Mouse (Mus musculus) erythroblast, embryonic 14.5 days (primary cell): ENCODE data around the gene Ngdn. TPM values are rescaled to one million over a fixed set of nuclear protein-coding genes. Genes with fewer than 3 reads are reported as not detected.

Source experiments
- H3K27me3 ChIP-seq: 2 replicates; pipeline ENCODE4 v1.6.1; 2012; ENCODE audit warnings: inconsistent platforms; ENCODE audit not compliant: control insufficient read depth
- H3K36me3 ChIP-seq: 2 replicates; pipeline ENCODE4 v1.6.1; 2012; ENCODE audit warnings: mild to moderate bottlenecking, inconsistent platforms; ENCODE audit not compliant: control insufficient read depth
- H3K4me1 ChIP-seq: 2 replicates; pipeline ENCODE4 v1.6.1; 2012; ENCODE audit warnings: inconsistent platforms; ENCODE audit not compliant: control insufficient read depth
- H3K4me3 ChIP-seq: replicated peaks from 2 replicates; pipeline ENCODE3; 2012; ENCODE audit warnings: moderate library complexity, mild to moderate bottlenecking, inconsistent platforms
- H3K9me3 ChIP-seq: 2 replicates; pipeline ENCODE4 v1.6.1; 2012; ENCODE audit warnings: low read length, inconsistent platforms, mixed read lengths; ENCODE audit not compliant: control insufficient read depth
- GATA1 ChIP-seq: IDR thresholded peaks from 2 replicates; pipeline ENCODE4 v1.6.1; 2012; ENCODE audit warnings: low read length, inconsistent platforms, mixed read lengths
- TAL1 ChIP-seq: IDR thresholded peaks from 3 replicates; pipeline ENCODE4 v1.6.1; 2012; ENCODE audit warnings: low read length, inconsistent platforms, mixed read lengths
- polyA plus RNA-seq: library from polyadenylated mRNA; stranded (reverse); fragments of >175 nt; gene quantifications from 2 replicates; pipeline ENCODE4 v1.2.3, GENCODE M21; 2012

Ngdn gene
- polyA plus RNA-seq, 1 experiment = 3.1 TPM

DNA sequence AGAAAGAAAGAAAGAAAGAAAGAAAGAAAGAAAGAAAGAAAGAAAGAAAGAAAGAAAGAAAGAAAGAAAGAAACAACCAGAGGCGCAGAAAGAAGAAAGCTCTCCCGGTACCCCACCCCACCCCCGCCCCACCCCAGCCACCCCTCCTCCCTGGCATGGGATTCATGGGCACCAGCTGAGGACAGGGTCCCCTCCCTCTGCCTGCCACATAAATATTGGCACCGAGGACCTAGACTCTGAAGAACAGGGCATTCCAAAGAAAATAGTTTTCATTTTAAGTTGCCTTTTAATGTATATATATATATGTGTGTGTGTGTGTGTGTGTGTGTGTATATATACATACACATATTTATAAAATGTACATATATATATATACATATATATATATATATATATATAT lies 37.8 kb downstream of the Ngdn start:
- TF ChIP-seq GATA1 (no peak), TAL1 (no peak)

DNA sequence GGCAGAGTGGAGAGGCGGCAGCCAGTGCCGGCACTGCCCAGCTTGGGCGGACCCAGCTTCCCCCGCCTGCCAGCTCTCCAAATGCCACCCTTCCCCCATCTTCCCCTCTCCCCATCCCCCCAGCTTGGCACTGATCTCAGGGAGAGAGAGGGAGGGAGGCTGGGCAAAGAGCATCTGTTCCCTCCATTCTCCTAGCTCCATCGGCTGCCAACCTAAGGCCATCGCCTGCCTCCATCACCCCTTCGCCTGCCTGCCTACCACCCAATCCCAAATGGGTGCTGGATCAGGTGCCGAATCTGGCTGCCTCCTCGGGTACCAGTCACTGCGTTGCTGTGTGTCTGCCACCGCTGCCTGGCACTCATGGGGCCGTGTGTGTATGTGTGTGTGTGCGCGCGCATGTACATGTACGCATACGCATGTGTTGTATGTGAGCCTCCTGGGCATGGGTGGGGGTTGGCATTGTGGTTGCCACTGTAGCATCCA lies 38.5 kb downstream of the Ngdn start:
- no peak overlapping the region for H3K4me3 ChIP-seq
- H3K4me1 ChIP-seq = peaks cover 26% of the 10 kb centered on the region
- H3K36me3 ChIP-seq = no peaks in the 10 kb centered on the region
- TF ChIP-seq TAL1 (no peak), GATA1 (no peak)
- no peaks in the 10 kb centered on the region for H3K9me3 ChIP-seq
- peaks cover 19% of the 10 kb centered on the region for H3K27me3 ChIP-seq

More for the DNA sequence above, 37.8 kb downstream of the Ngdn start:
- Histone ChIP-seq H3K9me3 (no peaks in the 10 kb centered on the region), H3K36me3 (no peaks in the 10 kb centered on the region), H3K4me3 (no peak overlapping the region), H3K27me3 (peaks cover 19% of the 10 kb centered on the region), H3K4me1 (peaks cover 19% of the 10 kb centered on the region)

DNA sequence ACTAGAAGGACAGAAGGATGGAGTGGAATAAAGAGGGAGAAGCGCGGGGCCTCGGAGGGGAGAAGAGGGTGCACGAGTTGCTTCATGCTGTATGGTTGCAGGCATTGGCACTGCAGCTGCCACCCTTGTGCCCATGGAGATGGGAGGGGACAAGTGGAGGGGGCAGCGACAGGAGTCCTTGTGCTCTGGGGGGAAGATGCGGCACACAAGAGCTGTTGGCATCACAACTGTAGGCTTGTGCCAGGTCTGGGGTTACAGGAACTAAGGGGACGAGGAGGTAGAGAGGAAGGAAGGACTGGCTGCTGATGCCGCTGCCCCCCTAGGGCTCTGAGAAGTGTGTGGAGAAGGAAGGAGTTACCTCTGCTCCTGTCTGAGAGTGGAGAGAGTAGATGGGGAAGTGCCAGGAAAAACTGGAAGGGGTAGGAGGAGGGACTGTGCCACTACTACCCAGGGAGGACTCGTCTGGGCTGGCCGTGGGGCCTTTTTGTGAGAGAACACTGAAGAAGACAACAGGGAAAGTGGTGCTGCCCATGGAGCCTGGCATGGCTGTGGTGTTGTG lies 39.0 kb downstream of the Ngdn start:
- Histone ChIP-seq H3K4me3 (no peak overlapping the region), H3K4me1 (peaks cover 32% of the 10 kb centered on the region), H3K9me3 (no peaks in the 10 kb centered on the region), H3K27me3 (peaks cover 17% of the 10 kb centered on the region), H3K36me3 (no peaks in the 10 kb centered on the region)
- TF ChIP-seq GATA1 = no peak
- TF ChIP-seq TAL1 = no peak

DNA sequence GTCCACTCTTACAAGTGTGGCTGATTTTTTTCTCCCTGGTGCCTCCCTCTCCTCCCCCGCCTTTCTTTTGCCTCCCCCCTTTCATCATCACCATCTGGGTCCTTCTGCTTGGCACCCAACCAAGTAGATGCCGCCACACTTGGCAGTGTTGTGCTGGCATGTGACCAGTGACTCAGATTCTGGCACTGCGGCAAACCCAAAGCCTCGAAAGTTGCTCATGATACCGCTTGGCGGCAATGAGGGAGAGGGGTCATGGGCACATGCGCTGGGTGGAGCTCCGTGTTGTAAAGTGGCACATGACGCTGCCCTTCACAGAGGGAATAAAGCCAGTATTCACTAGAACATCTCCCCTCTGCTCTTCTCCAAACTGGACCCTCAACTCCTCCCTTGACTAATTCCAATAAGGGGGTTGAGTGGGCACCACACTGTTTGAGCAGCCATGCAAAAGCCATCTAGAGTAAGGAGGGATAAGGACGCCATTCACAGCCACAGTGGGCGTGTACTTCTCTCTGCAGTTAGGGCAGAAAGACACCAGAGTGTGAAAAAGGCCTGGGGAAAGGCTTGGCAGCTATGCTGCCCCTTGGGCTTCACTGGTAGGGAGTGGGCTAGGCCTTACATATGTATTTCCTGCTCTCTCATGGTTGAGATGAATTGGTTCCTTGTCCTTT lies 40.0 kb downstream of the Ngdn start:
- Histone ChIP-seq H3K27me3 (peaks cover 12% of the 10 kb centered on the region), H3K9me3 (no peaks in the 10 kb centered on the region), H3K4me3 (no peak overlapping the region), H3K4me1 (peaks cover 40% of the 10 kb centered on the region), H3K36me3 (no peaks in the 10 kb centered on the region)
- no peak for TF ChIP-seq TAL1

DNA sequence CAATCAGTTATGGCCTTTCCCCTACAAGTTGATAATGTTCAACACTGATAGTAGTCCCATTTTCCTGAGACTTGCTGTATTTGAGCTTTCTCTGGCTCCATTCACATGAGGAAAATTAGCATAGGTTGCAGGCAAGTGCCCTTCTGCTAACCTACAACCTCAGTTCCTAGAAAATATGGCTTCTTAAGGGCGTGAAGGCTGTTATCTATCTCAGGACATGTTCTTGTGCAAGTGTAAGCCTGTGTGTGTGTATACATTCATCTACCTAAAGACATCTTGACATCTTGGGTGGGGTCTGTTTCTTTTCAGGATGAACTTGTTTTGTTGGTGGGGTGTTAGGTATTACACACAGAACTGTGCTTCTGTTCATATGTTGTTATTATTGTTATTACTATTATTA lies 43.8 kb downstream of the Ngdn start:
- no peak overlapping the region for H3K4me3 ChIP-seq
- TF ChIP-seq GATA1 (no peak), TAL1 (no peak)
- peaks cover 77% of the 10 kb centered on the region for H3K4me1 ChIP-seq
- no peaks in the 10 kb centered on the region for H3K9me3 ChIP-seq
- peaks cover 9% of the 10 kb centered on the region for H3K36me3 ChIP-seq
- H3K27me3 ChIP-seq = peaks cover under 1% of the 10 kb centered on the region

DNA sequence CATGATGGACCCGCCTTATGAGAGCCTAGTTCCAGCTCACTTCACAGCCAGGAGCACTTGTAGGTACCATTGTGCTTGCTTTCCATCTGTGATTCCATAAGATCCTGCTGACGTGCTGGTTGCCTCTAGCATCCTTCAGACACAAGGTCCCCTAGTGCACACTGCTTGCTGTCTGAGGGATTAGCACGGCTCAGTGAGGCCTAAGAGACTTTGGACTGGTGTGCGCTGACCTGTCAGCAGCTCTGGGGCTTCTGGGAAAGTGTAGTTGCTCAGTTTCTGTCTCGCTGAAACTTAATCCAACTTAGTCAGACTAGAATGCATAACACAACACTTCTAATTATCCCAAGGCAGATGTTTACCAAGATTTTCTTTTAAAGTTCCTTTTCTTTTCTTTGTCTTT lies 44.7 kb downstream of the Ngdn start:
- Histone ChIP-seq H3K4me3 (no peak overlapping the region), H3K36me3 (peaks cover 19% of the 10 kb centered on the region), H3K4me1 (peaks cover 86% of the 10 kb centered on the region), H3K27me3 (no peaks in the 10 kb centered on the region), H3K9me3 (no peaks in the 10 kb centered on the region)
- TF ChIP-seq GATA1 (no peak), TAL1 (no peak)

DNA sequence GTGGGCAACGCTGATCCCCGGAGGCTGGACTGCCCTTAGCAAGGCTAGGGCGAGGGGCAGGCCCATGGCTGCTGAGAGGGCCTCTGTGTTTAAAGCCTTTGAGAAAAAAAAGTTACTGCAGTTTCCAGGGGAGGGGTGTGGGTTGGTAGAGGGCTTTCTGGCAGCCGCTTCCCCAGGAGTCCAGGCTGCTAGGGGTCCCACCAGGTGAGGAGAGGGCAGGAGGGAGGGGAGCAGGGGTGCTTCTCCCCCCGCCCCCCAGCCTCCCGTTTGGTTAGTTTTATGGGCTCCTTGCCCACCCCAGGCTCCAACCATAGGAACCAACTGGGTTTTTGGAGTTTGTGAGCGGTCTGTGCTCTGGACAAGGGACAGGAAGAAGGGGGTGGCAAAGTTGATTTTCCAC lies 46.6 kb downstream of the Ngdn start:
- Histone ChIP-seq H3K27me3 (no peaks in the 10 kb centered on the region), H3K36me3 (peaks cover 38% of the 10 kb centered on the region), H3K4me1 (peaks cover 91% of the 10 kb centered on the region), H3K4me3 (no peak overlapping the region), H3K9me3 (no peaks in the 10 kb centered on the region)
- no peak for TF ChIP-seq GATA1
- TF ChIP-seq TAL1 = no peak

DNA sequence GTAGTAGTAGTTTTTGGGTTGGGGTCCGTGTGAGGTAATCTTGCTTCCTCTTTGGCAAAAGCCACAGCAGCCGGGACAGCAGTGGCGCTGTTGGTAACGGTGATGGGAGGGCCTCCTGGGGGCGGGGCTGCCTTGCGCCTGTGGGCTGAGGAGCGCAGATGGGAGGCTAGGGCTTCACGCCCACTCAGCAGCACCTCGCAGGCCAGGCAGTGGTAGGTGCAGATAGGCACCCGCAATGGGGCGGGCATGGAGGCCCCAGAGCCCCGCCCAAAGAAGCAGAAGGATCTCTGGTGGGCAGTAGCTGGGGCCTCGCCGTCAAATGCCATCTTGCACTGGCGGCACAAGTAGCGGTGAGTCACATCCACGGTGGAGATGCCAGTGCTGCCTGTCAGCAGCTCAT lies 47.4 kb downstream of the Ngdn start:
- peaks cover 94% of the 10 kb centered on the region for H3K4me1 ChIP-seq
- no peaks in the 10 kb centered on the region for H3K9me3 ChIP-seq
- H3K27me3 ChIP-seq = no peaks in the 10 kb centered on the region
- peak overlapping the region; percentile 86 for H3K4me3 ChIP-seq
- TF ChIP-seq GATA1 = peak; percentile 46; the same call in 1 of the 2 replicates
- TF ChIP-seq TAL1 = peak; percentile 65
- H3K36me3 ChIP-seq = peaks cover 45% of the 10 kb centered on the region

DNA sequence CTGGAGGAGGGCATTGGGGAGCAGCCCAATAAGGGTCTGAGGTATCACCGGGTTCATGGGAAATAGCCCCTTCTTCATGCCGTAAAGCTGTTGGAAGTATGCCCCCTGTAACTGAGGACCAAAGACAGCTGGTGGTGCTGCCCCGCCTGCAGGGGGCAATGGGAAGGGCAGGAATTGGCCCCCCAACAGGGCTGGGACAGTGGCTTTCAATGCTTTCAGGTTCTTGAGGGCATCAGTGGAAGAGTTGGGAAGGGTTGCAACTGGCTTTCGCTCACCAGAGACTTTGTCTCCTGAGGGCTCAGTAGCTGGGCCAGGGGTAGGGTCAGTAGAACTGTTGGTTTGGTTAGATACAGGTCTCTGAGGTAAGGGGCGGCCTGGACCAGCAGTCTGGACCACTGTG lies 47.9 kb downstream of the Ngdn start:
- H3K4me1 ChIP-seq = peaks cover 92% of the 10 kb centered on the region
- H3K4me3 ChIP-seq = peak overlapping the region; percentile 86
- peaks cover 49% of the 10 kb centered on the region for H3K36me3 ChIP-seq
- TF ChIP-seq TAL1 (no peak), GATA1 (no peak)
- no peaks in the 10 kb centered on the region for H3K9me3 ChIP-seq
- no peaks in the 10 kb centered on the region for H3K27me3 ChIP-seq
